ENCODE assay signal across 9 mouse cellular contexts in the genomic region with DNA sequence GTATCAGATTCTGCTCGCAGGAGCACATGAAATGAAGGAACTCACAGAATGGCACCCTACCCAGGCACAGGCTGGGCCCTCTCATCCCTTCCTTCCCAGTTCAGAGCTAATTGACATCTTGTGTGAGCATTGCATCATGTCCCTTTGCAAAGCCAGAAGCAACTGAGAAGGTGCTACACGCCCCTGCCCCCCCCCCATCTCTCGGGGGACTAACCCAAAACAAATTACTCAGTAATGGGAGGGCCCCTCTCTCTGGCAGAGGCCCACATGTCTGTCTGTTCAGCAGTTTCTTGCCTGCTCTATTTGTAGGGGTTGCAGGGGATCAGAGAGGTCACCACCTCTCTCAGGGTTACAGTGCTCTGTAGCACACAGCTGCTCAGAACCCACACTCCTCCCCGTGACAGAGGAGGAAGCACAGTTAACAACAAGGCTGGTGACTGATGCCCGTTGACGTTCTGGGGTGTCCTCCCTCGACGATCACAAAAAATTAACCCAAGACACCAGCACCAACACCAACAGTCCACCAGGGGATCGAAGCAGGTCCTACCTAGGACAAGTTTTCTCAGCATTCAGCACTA.
DNase-seq lines count a peak whose midpoint lies in the region; ATAC-seq and TF ChIP-seq lines count a peak whose summit lies in the region.
"Had no signal": no experiment of that assay in that cellular context is flagged by ENCODE, and none has a peak within 500 bp of the region (broad histone marks: within the 10 kb centered on the region; RNA-seq: fewer than 3 reads in every experiment).

No protein-coding gene starts in this region.

- H3K9me3 ChIP-seq in intestine, embryonic 16.5 days (ENCODE audit: control insufficient read depth, low read length) = no peaks in the 10 kb centered on the region
- H3K9me3 ChIP-seq in lung, embryonic 16.5 days (ENCODE audit: control insufficient read depth, low read length) = no peaks in the 10 kb centered on the region
- H3K9me3 ChIP-seq: liver, embryonic 15.5 days had no signal

- WGBS in heart, adult 2 months = 43% methylated on average over 9 of the region's 9 CpGs
- WGBS in intestine, embryonic 16.5 days = 34% methylated on average over 9 of the region's 9 CpGs
- WGBS in lung, embryonic 16.5 days = 33% methylated on average over 9 of the region's 9 CpGs

- TF ChIP-seq POLR2A in heart, adult 2 months (IDR thresholded peaks at IDR 0.05; ENCODE audit: insufficient read depth, low read depth, low read length) = no peak

- H3K27me3 ChIP-seq in heart, adult 2 months (ENCODE audit: control insufficient read depth, insufficient read depth, low read length) = no peaks in the 10 kb centered on the region
- no peaks in the 10 kb centered on the region for H3K27me3 ChIP-seq in intestine, embryonic 16.5 days (replicated peaks; ENCODE audit: control insufficient read depth, insufficient read depth, low read length)
- no peaks in the 10 kb centered on the region for H3K27me3 ChIP-seq in lung, embryonic 16.5 days (ENCODE audit: control insufficient read depth, insufficient read depth, low read depth, low read length)
- H3K27me3 ChIP-seq: liver, embryonic 15.5 days had no signal

- no peak overlapping the region for H3K4me3 ChIP-seq in heart, adult 2 months
- no peak overlapping the region for H3K4me3 ChIP-seq in intestine, embryonic 16.5 days (ENCODE audit: low read length)
- no peak overlapping the region for H3K4me3 ChIP-seq in lung, embryonic 16.5 days (ENCODE audit: low read length)
- H3K4me3 ChIP-seq: liver, embryonic 15.5 days had no signal

- peak; percentile 35 for ATAC-seq in intestine, embryonic 16.5 days
- ATAC-seq in lung, embryonic 16.5 days (ENCODE audit: low read depth) = peak; percentile 31

- TF ChIP-seq EP300 in heart, adult 2 months (IDR thresholded peaks at IDR 0.05; ENCODE audit: insufficient read depth, low read depth, low read length) = no peak

- peaks cover 23% of the 10 kb centered on the region for H3K36me3 ChIP-seq in heart, adult 2 months (ENCODE audit: control insufficient read depth, insufficient read depth, low read length)
- H3K36me3 ChIP-seq in intestine, embryonic 16.5 days (ENCODE audit: control insufficient read depth, insufficient read depth, low read length) = no peaks in the 10 kb centered on the region
- H3K36me3 ChIP-seq in lung, embryonic 16.5 days (ENCODE audit: control insufficient read depth, insufficient read depth, low read length) = peaks cover 2% of the 10 kb centered on the region; the same call in 1 of the 2 replicates
- H3K36me3 ChIP-seq: liver, embryonic 15.5 days had no signal

- peak overlapping the region; percentile 87 for H3K27ac ChIP-seq in heart, adult 2 months
- H3K27ac ChIP-seq in intestine, embryonic 16.5 days (ENCODE audit: low read length) = peak overlapping the region; percentile 66
- H3K27ac ChIP-seq in lung, embryonic 16.5 days (ENCODE audit: low read length) = peak overlapping the region; percentile 76

- peaks cover 45% of the 10 kb centered on the region for H3K4me1 ChIP-seq in heart, adult 2 months (ENCODE audit: control insufficient read depth, insufficient read depth, low read length)
- H3K4me1 ChIP-seq in intestine, embryonic 16.5 days (ENCODE audit: control insufficient read depth, insufficient read depth, low read length) = peaks cover 68% of the 10 kb centered on the region
- peaks cover 80% of the 10 kb centered on the region for H3K4me1 ChIP-seq in lung, embryonic 16.5 days (replicated peaks; ENCODE audit: control insufficient read depth, insufficient read depth, low read length)

- DNase-seq in B cell, adult 2 months = peak; percentile 91 to 94
- DNase-seq in Muller cell, postnatal 12 days (ENCODE audit: inconsistent ontology term) = peak; percentile 82
- peak; percentile 79 to 85 for DNase-seq in heart, adult 2 months
- DNase-seq in spleen, postnatal 14 days (ENCODE audit: low spot score in 2 of 2) = peak; percentile 38 to 69
- no peak for DNase-seq in adipocyte (ENCODE audit: low spot score)
- DNase-seq in cerebellum, adult 9-10 months = no peak

- H3K4me2 ChIP-seq in intestine, embryonic 16.5 days (ENCODE audit: low read depth, low read length) = no peak overlapping the region
- no peak overlapping the region for H3K4me2 ChIP-seq in lung, embryonic 16.5 days (ENCODE audit: low read depth, low read length)
- H3K4me2 ChIP-seq: liver, embryonic 15.5 days had no signal

- intact Hi-C loops in heart, adult 2 months (cut with DNase I) = loop anchor here (2.0 kb wide), 1 partner anchor 16 kb away; no protein-coding TSS in a partner anchor

- no peaks in the 10 kb centered on the region for H3K79me2 ChIP-seq in heart, adult 2 months (replicated peaks; ENCODE audit: control insufficient read depth, insufficient read depth, low read length)

- no peak overlapping the region for H3K9ac ChIP-seq in heart, adult 2 months (ENCODE audit: low read depth, low read length)
- H3K9ac ChIP-seq in intestine, embryonic 16.5 days (ENCODE audit: low read depth, low read length) = 0 out of 2 replicates have a peak overlapping the region, but pooled peaks have one; percentile 29
- peak overlapping the region; percentile 7; the same call in 1 of the 2 replicates for H3K9ac ChIP-seq in lung, embryonic 16.5 days (ENCODE audit: low read length)
- H3K9ac ChIP-seq: liver, embryonic 15.5 days had no signal

- TF ChIP-seq CTCF in heart, adult 2 months (IDR thresholded peaks at IDR 0.05) = peak; percentile 39

Comparison
In these comparisons a context has a peak if more than half of its experiments do, and no peak if none do; other contexts are left out.
1. DNase-seq: peak in B cell, adult 2 months (2 of 2), Muller cell, postnatal 12 days (single experiment), heart, adult 2 months (2 of 2) and spleen, postnatal 14 days (2 of 2); none in adipocyte (single experiment) and cerebellum, adult 9-10 months (single experiment).
2. Peak in every context shown above with its lines, with median percentiles within 50 percentile points of each other: H3K27ac ChIP-seq.